Mouse (Mus musculus) midbrain, embryonic 16.5 days (tissue): ENCODE data around the gene Wdr25. TPM values are rescaled to one million over a fixed set of nuclear protein-coding genes. Genes with fewer than 3 reads are reported as not detected.

ENCODE experiments used
- ATAC-seq: fragments of 200-750 bp; cut with Nextera tagmentation; 2 replicates; pipeline ENCODE4 v1.8.0; 2017; ENCODE audit warnings: moderate TSS enrichment
- H3K27ac ChIP-seq: fragments of 300-500 bp; sonication (generic); 2 replicates; pipeline ENCODE4 v1.5.1; 2014; ENCODE audit warnings: mild to moderate bottlenecking, low read length, mixed read lengths
- H3K27me3 ChIP-seq: fragments of 300-500 bp; sonication (generic); 2 replicates; pipeline ENCODE4 v1.6.1; 2014; ENCODE audit warnings: low read depth, low read length, mixed read lengths; ENCODE audit not compliant: control insufficient read depth, insufficient read depth
- H3K36me3 ChIP-seq: fragments of 300-500 bp; sonication (generic); 2 replicates; pipeline ENCODE4 v1.6.1; 2014; ENCODE audit warnings: mild to moderate bottlenecking, low read length, moderate library complexity, mixed read lengths; ENCODE audit not compliant: control insufficient read depth, insufficient read depth
- H3K4me1 ChIP-seq: fragments of 300-500 bp; sonication (generic); 2 replicates; pipeline ENCODE4 v1.6.1; 2014; ENCODE audit warnings: mild to moderate bottlenecking, low read length, mixed read lengths; ENCODE audit not compliant: control insufficient read depth, insufficient read depth
- H3K4me2 ChIP-seq: fragments of 300-500 bp; sonication (generic); 2 replicates; pipeline ENCODE4 v1.6.1; 2014; ENCODE audit warnings: mild to moderate bottlenecking, low read length, mixed read lengths
- H3K4me3 ChIP-seq: fragments of 300-500 bp; sonication (generic); 2 replicates; pipeline ENCODE4 v1.5.1; 2014; ENCODE audit warnings: low read depth, mild to moderate bottlenecking, low read length, moderate library complexity, mixed read lengths
- H3K9ac ChIP-seq: fragments of 300-500 bp; sonication (generic); 2 replicates; pipeline ENCODE4 v1.6.1; 2014; ENCODE audit warnings: low read depth, low read length, mixed read lengths
- H3K9me3 ChIP-seq: fragments of 300-500 bp; sonication (generic); replicated peaks from 2 replicates; pipeline ENCODE4 v1.6.1; 2014; ENCODE audit warnings: mild to moderate bottlenecking, low read length, mixed read lengths; ENCODE audit not compliant: control insufficient read depth, poor library complexity, severe bottlenecking
- WGBS: fragments of 180-500 bp; shearing (Covaris S2); extraction: QIAGEN DNeasy Blood & Tissue Kit; methylation state at CpG from one replicate; pipeline ENCODE4 v1.1.7; 2014; 5-methylcytosine and 5-hydroxymethylcytosine counted together
- polyA plus RNA-seq: library from polyadenylated mRNA; unstranded; fragments of >200 nt; fragmentation: Nextera tagmentation; extraction: Ambion mirVana; gene quantifications from 2 replicates; pipeline ENCODE4 v1.2.1, GENCODE M21; 2015

Wdr25 gene
- polyA plus RNA-seq, 1 experiment from 2014 or later, result 6.3 TPM

- 0 out of 2 replicates have a peak, but pooled peaks have one; percentile 19 for ATAC-seq
- Histone ChIP-seq H3K4me3 (no peak overlapping the region), H3K9me3 (no peaks in the 10 kb centered on the region), H3K27me3 (no peaks in the 10 kb centered on the region; the same call in 1 of the 2 replicates), H3K36me3 (no peaks in the 10 kb centered on the region), H3K4me1 (no peaks in the 10 kb centered on the region), H3K9ac (no peak overlapping the region), H3K27ac (no peak overlapping the region), H3K4me2 (no peak overlapping the region)
- WGBS, result 62% methylated on average over 7 of the region's 7 CpGs
Measured at GRCm38 (mm10) chr12:109039311-109039710, 145.9 kb downstream of the Wdr25 start.

GRCm38 (mm10) chr12:109044497-109044896, 151.1 kb downstream of the Wdr25 start:
- H3K4me3 ChIP-seq, result no peak overlapping the region
- no peak overlapping the region for H3K4me2 ChIP-seq
- WGBS, result 25% methylated on average over 5 of the region's 5 CpGs
- ATAC-seq, result no peak
- H3K36me3 ChIP-seq, result no peaks in the 10 kb centered on the region
- no peak overlapping the region for H3K9ac ChIP-seq
- no peak overlapping the region for H3K27ac ChIP-seq
- no peaks in the 10 kb centered on the region for H3K9me3 ChIP-seq
- no peaks in the 10 kb centered on the region for H3K4me1 ChIP-seq
- H3K27me3 ChIP-seq, result no peaks in the 10 kb centered on the region

- Histone ChIP-seq H3K27ac (no peak overlapping the region), H3K4me1 (no peaks in the 10 kb centered on the region), H3K27me3 (peaks cover 8% of the 10 kb centered on the region; the same call in 1 of the 2 replicates), H3K4me3 (no peak overlapping the region), H3K4me2 (no peak overlapping the region), H3K36me3 (no peaks in the 10 kb centered on the region), H3K9ac (no peak overlapping the region), H3K9me3 (no peaks in the 10 kb centered on the region)
- 80% methylated on average over 7 of the region's 7 CpGs for WGBS
- ATAC-seq, result no peak
Measured at GRCm38 (mm10) chr12:109045581-109045980, 152.2 kb downstream of the Wdr25 start.

GRCm38 (mm10) chr12:109049949-109050348, 156.5 kb downstream of the Wdr25 start:
- Histone ChIP-seq H3K27ac (no peak overlapping the region), H3K36me3 (no peaks in the 10 kb centered on the region), H3K9ac (no peak overlapping the region), H3K9me3 (no peaks in the 10 kb centered on the region), H3K27me3 (peaks cover 46% of the 10 kb centered on the region), H3K4me3 (no peak overlapping the region), H3K4me1 (peaks cover 16% of the 10 kb centered on the region), H3K4me2 (no peak overlapping the region)
- no peak for ATAC-seq
- 91% methylated on average over 4 of the region's 4 CpGs for WGBS

GRCm38 (mm10) chr12:109053020-109053806, 159.8 kb downstream of the Wdr25 start:
- WGBS, result under 1% methylated on average over 70 of the region's 105 CpGs

GRCm38 (mm10) chr12:109057736-109058135, 164.3 kb downstream of the Wdr25 start:
- no peak for ATAC-seq
- peaks cover 12% of the 10 kb centered on the region for H3K4me1 ChIP-seq
- 80% methylated on average over 4 of the region's 4 CpGs for WGBS

More at GRCm38 (mm10) chr12:109053020-109053806, 159.8 kb downstream of the Wdr25 start:
- Histone ChIP-seq H3K36me3 (no peaks in the 10 kb centered on the region), H3K27ac (no peak overlapping the region), H3K4me2 (peak overlapping the region; percentile 98), H3K27me3 (peaks cover 51% of the 10 kb centered on the region), H3K4me1 (peaks cover 16% of the 10 kb centered on the region), H3K9me3 (no peaks in the 10 kb centered on the region), H3K9ac (peak overlapping the region; percentile 68), H3K4me3 (peak overlapping the region; percentile 51)
- ATAC-seq, result no peak

GRCm38 (mm10) chr12:109058660-109059059, 165.2 kb downstream of the Wdr25 start:
- Histone ChIP-seq H3K4me2 (no peak overlapping the region), H3K27me3 (peaks cover 16% of the 10 kb centered on the region), H3K4me3 (no peak overlapping the region), H3K36me3 (no peaks in the 10 kb centered on the region), H3K9me3 (no peaks in the 10 kb centered on the region), H3K9ac (no peak overlapping the region), H3K4me1 (peaks cover 3% of the 10 kb centered on the region), H3K27ac (no peak overlapping the region)
- WGBS, result 88% methylated on average over 8 of the region's 8 CpGs
- no peak for ATAC-seq

More at GRCm38 (mm10) chr12:109057736-109058135, 164.3 kb downstream of the Wdr25 start:
- Histone ChIP-seq H3K36me3 (no peaks in the 10 kb centered on the region), H3K9me3 (no peaks in the 10 kb centered on the region), H3K9ac (no peak overlapping the region), H3K27ac (no peak overlapping the region), H3K4me2 (no peak overlapping the region), H3K4me3 (no peak overlapping the region), H3K27me3 (peaks cover 26% of the 10 kb centered on the region)

- no peaks in the 10 kb centered on the region for H3K9me3 ChIP-seq
- no peaks in the 10 kb centered on the region; the same call in 1 of the 2 replicates for H3K27me3 ChIP-seq
- peak overlapping the region; percentile 72 for H3K4me3 ChIP-seq
- 4% methylated on average over 31 of the region's 59 CpGs for WGBS
- peaks cover 13% of the 10 kb centered on the region for H3K4me1 ChIP-seq
- no peaks in the 10 kb centered on the region for H3K36me3 ChIP-seq
- peak overlapping the region; percentile 84 for H3K9ac ChIP-seq
- peak overlapping the region; percentile 67 for H3K27ac ChIP-seq
- peak; percentile 88 for ATAC-seq
- peak overlapping the region; percentile 80 for H3K4me2 ChIP-seq
Measured at GRCm38 (mm10) chr12:109067561-109068135, 174.2 kb downstream of the Wdr25 start.

- H3K27ac ChIP-seq, result peak within 1 kb of the TSS; percentile 67
- no peaks in the 10 kb centered on the region for H3K36me3 ChIP-seq
- peak; percentile 59 for ATAC-seq
- H3K27me3 ChIP-seq, result no peaks in the 10 kb centered on the region; the same call in 1 of the 2 replicates
- H3K4me2 ChIP-seq, result peak within 1 kb of the TSS; percentile 80
- H3K9ac ChIP-seq, result peak within 1 kb of the TSS; percentile 84
- peaks cover 13% of the 10 kb centered on the region for H3K4me1 ChIP-seq
- H3K9me3 ChIP-seq, result no peaks in the 10 kb centered on the region
- H3K4me3 ChIP-seq, result peak within 1 kb of the TSS; percentile 72
- WGBS, result under 1% methylated on average over 38 of the region's 48 CpGs
Measured at GRCm38 (mm10) chr12:109068167-109068653, 174.8 kb downstream of the Wdr25 start, which contains the start of gene Begain. Gene Begain, minus strand, starts transcription at chr12:109068217.
